Mouse (Mus musculus) kidney, embryonic 14.5 days (tissue): ENCODE measurements around the gene Zdhhc7. TPM values are rescaled to one million over a fixed set of nuclear protein-coding genes. Genes with fewer than 3 reads are reported as not detected.

Experiments
- ATAC-seq: fragments of 200-750 bp; cut with Nextera tagmentation; 2 replicates; pipeline ENCODE4 v1.8.0; 2017; ENCODE audit warnings: moderate number of reproducible peaks, mild to moderate bottlenecking, moderate TSS enrichment, moderate library complexity; ENCODE audit not compliant: low FRiP score, low TSS enrichment
- H3K27ac ChIP-seq: fragments of 300-500 bp; sonication (generic); 2 replicates; pipeline ENCODE4 v1.5.1; 2014; ENCODE audit warnings: low read depth, mild to moderate bottlenecking, low read length, moderate library complexity, mixed read lengths
- H3K27me3 ChIP-seq: fragments of 300-500 bp; sonication (generic); 2 replicates; pipeline ENCODE4 v1.6.1; 2014; ENCODE audit warnings: mild to moderate bottlenecking, low read length; ENCODE audit not compliant: control insufficient read depth, insufficient read depth
- H3K36me3 ChIP-seq: fragments of 300-500 bp; sonication (generic); 2 replicates; pipeline ENCODE4 v1.6.1; 2014; ENCODE audit warnings: low read length, mixed read lengths; ENCODE audit not compliant: control insufficient read depth, insufficient read depth
- H3K4me1 ChIP-seq: fragments of 300-500 bp; sonication (generic); 2 replicates; pipeline ENCODE4 v1.6.1; 2014; ENCODE audit warnings: low read length, mixed read lengths; ENCODE audit not compliant: control insufficient read depth, insufficient read depth
- H3K4me2 ChIP-seq: fragments of 300-500 bp; sonication (generic); replicated peaks from 2 replicates; pipeline ENCODE4 v1.6.1; 2014; ENCODE audit warnings: low read depth, mild to moderate bottlenecking, low read length
- H3K4me3 ChIP-seq: fragments of 300-500 bp; sonication (generic); 2 replicates; pipeline ENCODE4 v1.5.1; 2014; ENCODE audit warnings: mild to moderate bottlenecking, low read length
- H3K9ac ChIP-seq: fragments of 300-500 bp; sonication (generic); 2 replicates; pipeline ENCODE4 v1.6.1; 2014; ENCODE audit warnings: low read depth, mild to moderate bottlenecking, low read length, moderate library complexity
- H3K9me3 ChIP-seq: fragments of 300-500 bp; sonication (generic); 2 replicates; pipeline ENCODE4 v1.6.1; 2016; ENCODE audit warnings: low read length; ENCODE audit not compliant: control insufficient read depth
- WGBS: fragments of 180-500 bp; shearing (Covaris S2); extraction: QIAGEN DNeasy Blood & Tissue Kit; methylation state at CpG from one replicate; pipeline ENCODE4 v1.1.7; 2014; 5-methylcytosine and 5-hydroxymethylcytosine counted together
- polyA plus RNA-seq: library from polyadenylated mRNA; unstranded; fragments of >200 nt; fragmentation: Nextera tagmentation; extraction: Ambion mirVana; gene quantifications from 2 replicates; pipeline ENCODE4 v1.2.1, GENCODE M21; 2014

Zdhhc7 gene
- polyA plus RNA-seq, 1 experiment from 2014 or later, result 31.0 TPM

DNA sequence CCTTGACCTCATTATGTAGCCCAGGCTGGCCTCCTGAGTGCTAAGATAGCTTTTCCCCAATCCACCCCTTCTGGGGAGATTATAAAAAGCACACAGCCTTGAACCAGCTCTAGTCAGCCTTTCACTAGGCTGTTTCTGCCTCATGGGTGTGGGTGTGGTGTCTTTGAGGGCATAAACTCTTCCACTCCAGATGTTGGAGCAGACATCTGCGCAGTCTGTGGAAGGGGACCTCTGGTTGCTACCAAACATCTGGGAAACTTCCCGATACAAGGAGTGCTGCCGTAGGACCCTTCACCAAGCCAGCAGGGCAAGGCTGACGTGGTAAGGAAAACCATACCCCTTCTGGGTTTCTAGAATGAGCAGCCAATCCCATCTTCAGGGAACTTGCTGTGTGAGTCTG is 49.4 kb downstream of the Zdhhc7 start:
- no peaks in the 10 kb centered on the region for H3K9me3 ChIP-seq
- no peak overlapping the region for H3K4me2 ChIP-seq
- no peak overlapping the region for H3K9ac ChIP-seq
- no peak overlapping the region for H3K27ac ChIP-seq
- H3K4me1 ChIP-seq, result no peaks in the 10 kb centered on the region
- WGBS, result 87% methylated on average over 4 of the region's 4 CpGs
- no peaks in the 10 kb centered on the region for H3K27me3 ChIP-seq
- no peak overlapping the region for H3K4me3 ChIP-seq
- ATAC-seq, result no peak
- H3K36me3 ChIP-seq, result no peaks in the 10 kb centered on the region

DNA sequence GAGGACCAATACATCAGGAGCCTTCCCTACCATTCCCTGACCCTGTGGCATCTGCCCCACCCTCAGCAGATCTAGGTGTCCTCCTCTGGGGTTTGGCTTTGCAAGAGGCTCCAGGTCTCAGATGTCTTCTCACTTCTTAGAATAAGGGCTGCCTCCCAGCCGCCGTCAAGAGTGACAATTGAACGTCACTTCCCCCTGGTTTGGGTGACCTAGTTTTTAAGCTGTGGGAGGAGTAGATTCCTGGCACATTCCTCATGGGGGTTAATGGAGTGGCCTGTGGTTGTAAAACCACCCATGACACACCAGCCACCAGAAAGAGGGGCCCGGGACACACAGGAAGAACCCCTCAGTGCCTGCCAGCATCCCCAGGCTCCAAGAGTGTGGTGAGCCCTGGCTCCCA is 50.3 kb downstream of the Zdhhc7 start:
- H3K36me3 ChIP-seq, result no peaks in the 10 kb centered on the region
- no peak overlapping the region for H3K4me3 ChIP-seq
- peaks cover 8% of the 10 kb centered on the region; the same call in 1 of the 2 replicates for H3K4me1 ChIP-seq
- H3K9ac ChIP-seq, result no peak overlapping the region
- no peak overlapping the region for H3K4me2 ChIP-seq
- no peaks in the 10 kb centered on the region for H3K9me3 ChIP-seq
- WGBS, result 20% methylated on average over 4 of the region's 4 CpGs
- H3K27ac ChIP-seq, result no peak overlapping the region
- no peak for ATAC-seq
- H3K27me3 ChIP-seq, result no peaks in the 10 kb centered on the region

DNA sequence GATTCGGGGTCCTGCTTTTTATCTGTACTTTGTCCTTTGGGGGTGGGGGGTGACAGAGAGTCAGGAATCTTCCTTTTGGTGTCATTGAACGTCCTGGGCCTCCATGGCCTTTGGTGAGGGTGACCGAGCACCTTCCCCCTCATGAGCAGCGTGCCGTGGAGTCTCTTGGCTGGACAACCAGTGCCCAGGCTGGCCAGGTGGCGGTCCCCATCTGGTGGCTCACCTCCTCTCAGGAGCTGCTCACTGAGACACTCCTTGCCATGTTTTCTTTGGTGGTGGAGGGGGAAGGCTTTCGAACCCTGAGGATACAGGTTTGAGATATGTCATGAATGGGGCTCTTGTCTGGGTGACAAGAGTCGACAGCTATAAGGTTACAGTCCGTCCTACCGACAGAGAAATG is 50.9 kb downstream of the Zdhhc7 start:
- no peak for ATAC-seq
- no peaks in the 10 kb centered on the region for H3K9me3 ChIP-seq
- H3K4me3 ChIP-seq, result no peak overlapping the region
- no peaks in the 10 kb centered on the region for H3K36me3 ChIP-seq
- no peaks in the 10 kb centered on the region for H3K27me3 ChIP-seq
- no peak overlapping the region for H3K9ac ChIP-seq
- peaks cover 8% of the 10 kb centered on the region; the same call in 1 of the 2 replicates for H3K4me1 ChIP-seq
- WGBS, result 66% methylated on average over 10 of the region's 10 CpGs
- H3K4me2 ChIP-seq, result no peak overlapping the region
- H3K27ac ChIP-seq, result no peak overlapping the region

DNA sequence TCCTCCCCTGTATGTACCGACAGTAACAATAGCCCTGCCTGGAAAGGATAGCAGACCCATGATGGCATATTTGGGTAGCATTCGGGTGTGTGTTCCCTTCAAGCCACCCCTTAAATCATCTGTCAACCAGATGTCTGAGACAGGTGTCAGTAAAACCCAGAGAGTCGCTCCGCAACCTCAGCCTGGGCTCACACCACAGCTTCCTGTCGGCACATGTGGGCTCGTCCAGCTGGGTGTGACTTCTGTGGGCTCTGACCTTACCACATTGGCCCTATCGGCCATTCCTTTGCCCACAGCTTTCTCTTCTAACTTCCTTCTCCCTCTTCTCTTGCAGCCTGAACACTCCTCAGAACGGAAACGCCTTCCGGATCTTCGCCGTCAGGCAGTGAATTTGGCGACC is 51.3 kb downstream of the Zdhhc7 start:
- no peaks in the 10 kb centered on the region for H3K9me3 ChIP-seq
- no peak overlapping the region for H3K9ac ChIP-seq
- no peak overlapping the region for H3K4me2 ChIP-seq
- WGBS, result 84% methylated on average over 13 of the region's 13 CpGs
- ATAC-seq, result no peak
- no peak overlapping the region for H3K27ac ChIP-seq
- H3K4me1 ChIP-seq, result peaks cover 8% of the 10 kb centered on the region; the same call in 1 of the 2 replicates
- no peaks in the 10 kb centered on the region for H3K27me3 ChIP-seq
- H3K4me3 ChIP-seq, result no peak overlapping the region
- no peaks in the 10 kb centered on the region for H3K36me3 ChIP-seq

DNA sequence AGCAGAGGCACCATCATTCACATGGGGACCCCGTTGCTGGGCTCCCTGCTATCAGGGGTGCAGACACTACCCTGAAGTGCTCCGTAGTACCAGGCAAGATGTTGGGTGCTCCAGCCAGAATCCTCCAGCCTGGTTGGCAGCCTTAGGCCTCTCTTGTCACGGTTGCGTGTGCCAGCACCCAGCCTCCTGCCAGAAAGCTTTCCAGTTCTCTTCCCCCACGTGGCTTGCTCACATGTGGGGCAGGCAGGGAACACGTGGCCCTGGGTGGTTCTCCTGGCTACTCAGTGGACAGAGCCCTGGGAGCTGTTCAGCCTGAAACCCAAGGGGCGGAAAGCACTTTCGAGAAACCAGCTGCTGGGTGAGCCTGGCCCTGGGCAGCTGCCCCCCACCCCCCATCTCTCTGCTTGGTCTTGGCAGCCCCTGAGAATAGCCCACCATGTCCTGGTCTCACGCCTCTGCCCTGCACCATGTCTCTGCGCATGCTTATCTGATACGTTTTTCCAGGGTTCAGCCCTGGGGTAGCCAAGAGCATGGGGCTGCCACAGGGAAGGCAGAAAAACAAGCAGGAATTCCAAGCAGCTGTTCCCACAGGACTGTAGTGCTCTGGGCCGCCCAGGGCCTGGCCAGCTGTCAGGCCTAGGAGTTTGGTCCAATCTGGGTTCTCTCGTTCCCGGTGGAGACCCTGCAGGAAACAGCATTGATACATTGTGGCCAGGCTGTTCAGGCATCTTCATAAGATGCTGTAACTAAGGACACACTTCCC is 54.8 kb downstream of the Zdhhc7 start:
- Histone ChIP-seq H3K4me1 (peaks cover 8% of the 10 kb centered on the region; the same call in 1 of the 2 replicates), H3K4me3 (no peak overlapping the region), H3K4me2 (no peak overlapping the region), H3K27ac (peak overlapping the region; percentile 26; the same call in 1 of the 2 replicates), H3K9ac (no peak overlapping the region), H3K9me3 (no peaks in the 10 kb centered on the region), H3K36me3 (no peaks in the 10 kb centered on the region), H3K27me3 (no peaks in the 10 kb centered on the region)
- peak; percentile 62; the same call in 1 of the 2 replicates for ATAC-seq
- 62% methylated on average over 14 of the region's 14 CpGs for WGBS

DNA sequence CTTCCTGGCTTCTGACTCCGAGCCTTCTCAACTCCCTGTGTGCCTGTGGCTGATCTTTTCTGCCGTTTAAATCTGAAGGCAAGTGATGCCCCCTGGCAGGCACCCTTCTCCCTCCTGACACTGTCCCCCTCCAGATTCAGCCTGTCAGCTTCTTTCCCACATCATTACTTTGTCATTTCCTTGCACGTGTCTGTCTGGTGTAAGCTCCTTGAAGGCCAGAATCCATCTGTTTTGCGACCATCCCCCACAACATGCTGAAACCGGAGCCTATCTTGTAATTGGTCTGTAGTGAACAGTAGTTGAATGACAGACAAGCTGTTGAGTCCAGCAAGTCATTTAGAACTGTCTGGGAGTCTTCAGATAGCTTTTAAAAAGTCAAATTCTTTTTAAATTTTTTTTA is 55.8 kb downstream of the Zdhhc7 start:
- H3K9ac ChIP-seq, result no peak overlapping the region
- H3K27ac ChIP-seq, result no peak overlapping the region
- H3K36me3 ChIP-seq, result no peaks in the 10 kb centered on the region
- no peak overlapping the region for H3K4me2 ChIP-seq
- no peaks in the 10 kb centered on the region for H3K9me3 ChIP-seq
- H3K27me3 ChIP-seq, result no peaks in the 10 kb centered on the region
- peaks cover 8% of the 10 kb centered on the region; the same call in 1 of the 2 replicates for H3K4me1 ChIP-seq
- WGBS, result 42% methylated on average over 5 of the region's 5 CpGs
- ATAC-seq, result no peak
- no peak overlapping the region for H3K4me3 ChIP-seq

DNA sequence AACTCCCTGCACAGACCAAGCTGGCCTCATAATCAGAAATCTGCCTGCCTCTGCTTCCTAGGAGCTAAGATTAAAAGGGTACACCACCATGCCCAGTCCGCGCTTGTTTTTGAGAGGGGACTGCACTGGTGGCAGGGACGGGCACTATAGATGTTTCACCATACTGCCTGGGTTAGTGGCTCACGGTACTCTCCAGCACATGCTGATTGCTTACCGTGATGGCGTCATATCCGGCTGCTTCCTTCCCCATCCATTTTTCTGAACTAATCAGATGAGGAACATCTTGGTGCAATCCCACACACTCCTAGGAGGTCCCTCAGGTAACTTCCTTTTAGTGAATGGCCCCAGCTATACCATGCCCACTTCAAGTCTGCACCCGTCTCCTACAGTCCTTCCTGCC is 56.4 kb downstream of the Zdhhc7 start:
- H3K27me3 ChIP-seq, result no peaks in the 10 kb centered on the region
- H3K36me3 ChIP-seq, result no peaks in the 10 kb centered on the region
- ATAC-seq, result no peak
- H3K9ac ChIP-seq, result no peak overlapping the region
- no peak overlapping the region for H3K4me2 ChIP-seq
- no peak overlapping the region for H3K27ac ChIP-seq
- no peaks in the 10 kb centered on the region for H3K9me3 ChIP-seq
- 96% methylated on average over 8 of the region's 8 CpGs for WGBS
- no peak overlapping the region for H3K4me3 ChIP-seq
- H3K4me1 ChIP-seq, result peaks cover 8% of the 10 kb centered on the region; the same call in 1 of the 2 replicates

DNA sequence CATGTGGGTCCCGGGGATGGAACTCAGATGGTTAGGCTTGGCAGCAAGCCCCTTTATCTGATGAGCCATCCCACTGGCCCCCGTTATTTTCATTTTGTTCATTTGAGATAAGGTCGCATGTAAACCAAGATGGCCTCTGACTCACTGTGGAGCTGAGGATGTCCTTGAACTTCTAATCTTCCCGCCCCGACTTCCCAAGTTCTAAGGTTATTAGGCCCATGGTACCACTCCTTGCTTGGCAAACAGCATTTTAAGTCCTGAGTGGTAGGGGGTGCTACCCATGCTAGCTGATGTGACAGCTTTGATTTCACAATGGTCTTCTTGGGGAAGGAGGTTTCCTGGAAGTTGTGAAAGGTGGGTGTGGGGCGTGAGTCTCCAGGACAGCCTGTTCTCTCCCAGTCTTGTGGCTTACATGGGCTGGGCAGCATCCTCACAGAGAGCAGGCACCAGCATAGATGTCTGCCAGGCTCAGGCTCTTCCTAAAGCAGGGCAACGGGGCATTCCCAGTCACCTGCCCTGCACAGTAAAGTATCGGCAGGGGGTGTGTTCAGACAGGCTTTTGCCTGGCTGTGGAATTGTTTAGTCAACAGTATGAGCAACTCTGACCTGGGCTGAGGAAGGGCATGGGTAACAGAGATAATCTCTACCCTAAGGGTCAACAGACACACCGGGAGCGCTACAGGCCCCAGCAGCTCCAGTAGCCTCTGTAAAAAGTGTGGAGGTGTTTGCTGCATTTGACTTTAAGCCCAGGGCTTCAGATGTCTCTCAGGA is 58.6 kb downstream of the Zdhhc7 start:
- H3K27ac ChIP-seq, result no peak overlapping the region
- no peak overlapping the region for H3K4me2 ChIP-seq
- no peaks in the 10 kb centered on the region for H3K9me3 ChIP-seq
- no peaks in the 10 kb centered on the region for H3K36me3 ChIP-seq
- 81% methylated on average over 10 of the region's 10 CpGs for WGBS
- no peak for ATAC-seq
- no peak overlapping the region for H3K4me3 ChIP-seq
- no peak overlapping the region for H3K9ac ChIP-seq
- H3K27me3 ChIP-seq, result no peaks in the 10 kb centered on the region
- peaks cover 14% of the 10 kb centered on the region; the same call in 1 of the 2 replicates for H3K4me1 ChIP-seq

DNA sequence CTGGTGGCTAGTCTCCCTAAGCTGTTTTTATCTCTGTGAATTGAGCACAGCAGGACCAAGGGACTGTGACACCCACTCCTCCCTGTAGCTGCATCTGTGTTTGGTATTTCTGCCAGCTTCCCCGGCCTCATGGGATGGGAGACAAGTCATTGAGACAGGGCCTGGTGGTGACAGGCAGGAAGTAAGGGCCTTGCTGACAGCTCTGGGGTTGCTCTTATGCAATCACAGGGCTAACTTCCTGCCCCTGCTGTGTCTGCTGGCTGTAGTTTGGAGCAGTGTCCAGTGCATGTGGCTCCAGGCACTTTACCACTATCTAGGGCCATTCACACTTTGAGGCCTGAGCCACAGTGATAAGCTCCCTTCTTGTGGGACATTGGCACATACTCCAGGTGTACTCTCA is 60.4 kb downstream of the Zdhhc7 start:
- H3K4me3 ChIP-seq, result no peak overlapping the region
- no peak for ATAC-seq
- no peaks in the 10 kb centered on the region for H3K36me3 ChIP-seq
- no peak overlapping the region for H3K4me2 ChIP-seq
- H3K9ac ChIP-seq, result no peak overlapping the region
- no peak overlapping the region for H3K27ac ChIP-seq
- no peaks in the 10 kb centered on the region for H3K9me3 ChIP-seq
- peaks cover 17% of the 10 kb centered on the region; the same call in 1 of the 2 replicates for H3K4me1 ChIP-seq
- H3K27me3 ChIP-seq, result no peaks in the 10 kb centered on the region
- WGBS, result 62% methylated on average over 1 of the region's 1 CpGs
